Mouse (Mus musculus) embryonic facial prominence, embryonic 12.5 days (tissue): ENCODE results near the gene Ptprt. TPM values are rescaled to one million over a fixed set of nuclear protein-coding genes. Genes with fewer than 3 reads are reported as not detected.

ENCODE experiments used
- ATAC-seq: fragments of 200-750 bp; cut with Nextera tagmentation; 2 replicates; pipeline ENCODE4 v1.8.0; 2017; ENCODE audit not compliant: insufficient number of reproducible peaks, insufficient read depth, low FRiP score, low TSS enrichment
- H3K27ac ChIP-seq: fragments of 300-500 bp; sonication (generic); 2 replicates; pipeline ENCODE4 v1.5.1; 2016; ENCODE audit warnings: mild to moderate bottlenecking
- H3K27me3 ChIP-seq: fragments of 300-500 bp; sonication (generic); 2 replicates; pipeline ENCODE4 v1.6.1; 2016; ENCODE audit warnings: mild to moderate bottlenecking, moderate library complexity
- H3K36me3 ChIP-seq: fragments of 300-500 bp; sonication (generic); 2 replicates; pipeline ENCODE4 v1.6.1; 2016; ENCODE audit warnings: mild to moderate bottlenecking
- H3K4me1 ChIP-seq: fragments of 300-500 bp; sonication (generic); 2 replicates; pipeline ENCODE4 v1.6.1; 2016
- H3K4me2 ChIP-seq: fragments of 300-500 bp; sonication (generic); replicated peaks from 2 replicates; pipeline ENCODE4 v1.6.1; 2016; ENCODE audit warnings: mild to moderate bottlenecking, moderate library complexity
- H3K4me3 ChIP-seq: fragments of 300-500 bp; sonication (generic); 2 replicates; pipeline ENCODE4 v1.5.1; 2016; ENCODE audit warnings: mild to moderate bottlenecking
- H3K9ac ChIP-seq: fragments of 300-500 bp; sonication (generic); 2 replicates; pipeline ENCODE4 v1.6.1; 2016; ENCODE audit warnings: mild to moderate bottlenecking, moderate library complexity
- H3K9me3 ChIP-seq: fragments of 300-500 bp; sonication (generic); 2 replicates; pipeline ENCODE4 v1.6.1; 2016; ENCODE audit warnings: mild to moderate bottlenecking, moderate library complexity
- WGBS: fragments of 180-500 bp; shearing (Covaris S2); methylation state at CpG from one replicate; pipeline ENCODE4 v1.1.7; 2016; 5-methylcytosine and 5-hydroxymethylcytosine counted together
- polyA plus RNA-seq: library from polyadenylated mRNA; unstranded; fragments of >200 nt; fragmentation: Nextera tagmentation; extraction: Ambion mirVana; gene quantifications from 2 replicates; pipeline ENCODE4 v1.2.1, GENCODE M21; 2016

Ptprt gene
- polyA plus RNA-seq, 1 experiment from 2014 or later, result 1.3 TPM

DNA sequence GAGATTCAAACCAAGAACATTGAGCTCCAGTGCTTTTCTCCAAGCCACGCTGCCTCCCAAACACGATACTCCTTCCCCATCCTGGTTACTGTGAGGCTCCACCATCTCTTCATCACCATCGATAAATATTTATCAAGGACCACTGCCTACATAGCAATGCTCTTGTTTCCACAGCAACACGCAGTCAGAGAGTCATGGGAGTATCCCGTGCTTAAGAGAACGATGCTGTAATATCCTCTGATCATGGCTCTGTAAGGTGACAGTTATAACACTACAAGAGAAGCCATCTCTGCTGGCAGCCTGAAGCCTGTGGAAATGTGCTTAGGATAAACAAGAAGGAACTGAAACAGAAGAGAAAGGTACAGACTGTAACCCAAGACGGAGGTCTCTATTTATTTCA lies 3.4 kb downstream of the Ptprt start:
- no peak for ATAC-seq
- Histone ChIP-seq H3K9ac (no peak overlapping the region), H3K4me3 (no peak overlapping the region), H3K27ac (no peak overlapping the region), H3K9me3 (no peaks in the 10 kb centered on the region), H3K36me3 (no peaks in the 10 kb centered on the region), H3K4me1 (peaks cover 3% of the 10 kb centered on the region), H3K4me2 (no peak overlapping the region), H3K27me3 (peaks cover 55% of the 10 kb centered on the region)
- 66% methylated on average over 7 of the region's 7 CpGs for WGBS

DNA sequence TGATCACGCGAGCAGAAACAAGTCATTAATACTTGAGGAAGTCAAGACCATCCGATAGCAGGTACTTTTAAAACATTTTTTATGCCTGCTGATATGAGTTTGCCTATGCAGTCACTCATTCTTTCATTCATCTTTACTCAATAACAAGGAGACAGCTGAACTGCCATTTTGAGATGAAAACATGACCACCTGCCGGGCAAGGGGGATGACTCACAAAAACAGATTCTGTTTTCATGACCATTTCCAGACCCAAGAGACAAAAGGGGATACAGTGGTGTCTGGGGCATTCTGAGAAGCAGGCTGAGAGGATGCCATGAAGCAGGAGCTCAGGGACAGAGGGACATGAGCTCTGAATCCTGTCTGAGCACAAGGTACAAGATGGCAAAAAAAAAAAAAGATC lies 6.5 kb downstream of the Ptprt start:
- Histone ChIP-seq H3K36me3 (no peaks in the 10 kb centered on the region), H3K9me3 (no peaks in the 10 kb centered on the region), H3K27ac (no peak overlapping the region), H3K4me3 (no peak overlapping the region), H3K27me3 (peaks cover 23% of the 10 kb centered on the region), H3K4me2 (no peak overlapping the region), H3K9ac (no peak overlapping the region), H3K4me1 (no peaks in the 10 kb centered on the region)
- ATAC-seq, result no peak
- WGBS, result 85% methylated on average over 4 of the region's 4 CpGs

DNA sequence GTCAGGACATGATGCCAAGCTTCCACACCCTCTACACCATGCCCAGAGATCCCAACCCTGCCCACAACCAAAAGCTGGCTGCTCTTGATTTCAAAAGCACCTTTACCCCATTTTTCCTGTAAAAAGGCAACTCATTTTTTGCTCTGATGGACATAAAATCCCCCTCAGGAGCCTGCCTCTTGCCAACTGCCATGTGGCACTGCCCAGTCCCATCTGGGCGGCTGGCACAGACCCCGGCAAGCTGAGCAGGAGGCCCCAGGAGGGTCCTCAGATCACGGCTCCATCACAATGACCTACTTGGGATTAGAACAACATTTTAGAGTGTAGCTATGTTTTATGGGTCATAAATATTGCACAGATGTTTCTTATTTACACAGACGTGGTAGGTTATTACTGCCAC lies 22.3 kb downstream of the Ptprt start:
- no peaks in the 10 kb centered on the region for H3K36me3 ChIP-seq
- no peak overlapping the region for H3K9ac ChIP-seq
- no peaks in the 10 kb centered on the region for H3K27me3 ChIP-seq
- ATAC-seq, result no peak
- WGBS, result 55% methylated on average over 4 of the region's 4 CpGs
- no peak overlapping the region for H3K27ac ChIP-seq
- no peak overlapping the region for H3K4me2 ChIP-seq
- H3K4me3 ChIP-seq, result no peak overlapping the region
- no peaks in the 10 kb centered on the region for H3K9me3 ChIP-seq
- H3K4me1 ChIP-seq, result peaks cover 7% of the 10 kb centered on the region; the same call in 1 of the 2 replicates

DNA sequence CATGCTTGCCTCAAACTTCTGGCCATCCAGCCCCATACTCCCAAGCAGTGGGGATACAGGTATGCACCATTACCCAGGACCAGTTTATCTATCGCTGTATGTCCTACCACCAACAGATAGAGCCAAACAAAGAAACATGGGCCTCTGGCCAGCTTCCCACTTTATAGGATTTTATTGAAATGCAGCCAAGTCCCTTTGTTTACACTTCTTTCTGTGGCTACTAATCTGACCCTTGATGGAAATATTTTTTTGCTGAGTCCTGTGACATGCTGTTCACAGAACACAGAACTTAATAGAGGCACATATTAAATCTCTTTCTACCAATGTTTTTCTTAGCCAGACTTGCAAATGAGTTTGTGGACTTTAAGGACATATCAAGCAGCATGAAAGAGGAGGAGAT lies 23.4 kb downstream of the Ptprt start:
- H3K9me3 ChIP-seq, result no peaks in the 10 kb centered on the region
- no peaks in the 10 kb centered on the region for H3K27me3 ChIP-seq
- H3K4me2 ChIP-seq, result no peak overlapping the region
- no peak for ATAC-seq
- no peak overlapping the region for H3K27ac ChIP-seq
- 86% methylated on average over 1 of the region's 1 CpGs for WGBS
- no peaks in the 10 kb centered on the region for H3K36me3 ChIP-seq
- no peak overlapping the region for H3K4me3 ChIP-seq
- H3K9ac ChIP-seq, result no peak overlapping the region
- H3K4me1 ChIP-seq, result peaks cover 7% of the 10 kb centered on the region; the same call in 1 of the 2 replicates

DNA sequence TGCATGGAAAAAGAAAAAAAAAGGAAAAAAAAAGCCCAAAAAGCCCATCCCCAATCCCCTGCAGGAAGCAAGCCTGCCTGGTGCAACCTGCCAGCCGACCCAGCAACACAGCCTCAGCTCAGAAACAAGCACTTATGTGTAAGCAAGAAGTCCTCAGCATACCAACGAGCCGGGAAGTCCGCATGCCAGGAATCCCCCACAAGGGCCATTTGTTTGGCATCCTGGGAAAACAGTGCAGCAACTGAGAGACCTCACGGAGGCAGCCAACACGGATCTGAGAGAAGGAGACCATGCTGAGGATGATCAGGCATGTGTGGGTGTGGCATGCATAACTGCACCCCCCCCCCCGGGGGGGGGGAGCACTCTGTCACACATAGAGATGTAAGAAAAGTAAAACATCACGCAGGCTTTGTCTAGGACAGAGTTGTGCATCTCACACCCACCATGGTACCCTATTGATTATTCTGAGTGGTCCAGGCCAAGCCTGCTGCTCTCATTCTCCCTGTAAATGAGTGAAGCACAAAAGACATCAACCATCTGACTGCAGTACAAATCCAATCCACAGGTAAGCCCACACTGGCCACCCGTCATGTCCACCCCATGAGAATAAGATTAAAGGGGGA lies 24.4 kb downstream of the Ptprt start:
- Histone ChIP-seq H3K9ac (no peak overlapping the region), H3K4me2 (no peak overlapping the region), H3K9me3 (no peaks in the 10 kb centered on the region), H3K4me1 (peaks cover 7% of the 10 kb centered on the region; the same call in 1 of the 2 replicates), H3K36me3 (no peaks in the 10 kb centered on the region), H3K27ac (no peak overlapping the region), H3K4me3 (no peak overlapping the region), H3K27me3 (no peaks in the 10 kb centered on the region)
- ATAC-seq, result no peak
- WGBS, result 23% methylated on average over 9 of the region's 9 CpGs

DNA sequence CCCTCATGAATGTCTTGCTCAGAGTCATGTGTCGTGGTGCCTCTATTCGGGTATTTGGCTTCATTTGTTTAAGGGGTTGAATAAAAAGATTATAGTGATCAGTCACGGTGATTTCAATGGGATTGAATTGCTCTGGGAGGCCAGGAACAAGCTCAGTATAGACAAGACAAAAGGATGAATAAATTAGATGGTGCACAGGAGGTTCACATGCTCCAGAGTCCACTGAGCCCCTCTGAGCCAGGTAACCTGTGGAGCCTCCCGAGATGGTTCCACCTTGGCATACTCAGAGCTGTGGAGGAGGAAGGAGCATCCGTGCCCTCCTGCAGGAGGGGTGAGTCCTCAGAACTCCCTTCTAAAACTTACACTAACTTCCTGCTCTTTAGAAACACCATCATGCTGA lies 26.0 kb downstream of the Ptprt start:
- Histone ChIP-seq H3K4me3 (no peak overlapping the region), H3K27me3 (no peaks in the 10 kb centered on the region), H3K4me1 (peaks cover 7% of the 10 kb centered on the region; the same call in 1 of the 2 replicates), H3K4me2 (no peak overlapping the region), H3K36me3 (no peaks in the 10 kb centered on the region), H3K27ac (no peak overlapping the region), H3K9me3 (no peaks in the 10 kb centered on the region), H3K9ac (no peak overlapping the region)
- WGBS, result 57% methylated on average over 5 of the region's 5 CpGs
- no peak for ATAC-seq

DNA sequence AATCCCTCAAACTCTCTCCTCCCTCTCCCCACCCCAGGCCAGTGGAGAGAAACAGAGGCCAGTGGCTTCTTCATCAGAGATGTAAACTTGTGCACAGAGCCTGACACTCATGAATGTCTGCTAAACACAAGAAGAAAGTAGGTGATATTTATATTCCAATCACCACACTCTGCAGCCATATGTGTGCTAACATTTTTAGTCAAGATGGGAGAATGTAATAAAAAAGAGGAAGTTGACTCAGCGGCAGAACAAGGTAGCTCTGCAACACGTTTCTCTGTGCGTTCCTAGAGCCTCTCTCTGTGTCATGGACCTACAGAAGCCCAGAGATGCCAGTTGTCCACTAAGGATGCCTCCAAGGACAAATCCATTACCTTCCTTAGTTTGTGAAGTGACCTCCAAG lies 34.9 kb downstream of the Ptprt start:
- WGBS, result 91% methylated on average over 3 of the region's 3 CpGs
- Histone ChIP-seq H3K9me3 (no peaks in the 10 kb centered on the region), H3K36me3 (no peaks in the 10 kb centered on the region), H3K27me3 (no peaks in the 10 kb centered on the region), H3K4me3 (no peak overlapping the region), H3K4me2 (no peak overlapping the region), H3K27ac (no peak overlapping the region), H3K9ac (no peak overlapping the region), H3K4me1 (no peaks in the 10 kb centered on the region)
- ATAC-seq, result no peak

DNA sequence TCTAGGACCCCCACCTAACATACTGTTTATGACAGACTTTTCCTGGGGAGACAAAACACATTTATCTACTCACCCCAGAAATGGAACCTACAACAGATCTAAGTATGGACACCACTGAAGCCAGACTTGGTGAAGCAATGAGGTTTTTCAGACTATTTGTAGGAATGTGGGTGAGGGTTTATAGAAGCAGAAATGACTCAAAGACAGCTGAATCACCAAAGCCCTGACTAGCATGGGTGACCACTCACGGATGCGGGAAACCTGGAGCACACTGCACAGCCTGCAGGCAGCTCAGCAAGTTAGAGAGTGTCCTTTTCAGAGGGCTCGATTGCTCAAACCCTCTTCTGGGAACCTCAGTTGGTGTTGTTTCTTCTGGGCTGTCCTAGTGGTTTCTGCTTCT lies 36.2 kb downstream of the Ptprt start:
- no peak overlapping the region for H3K27ac ChIP-seq
- no peaks in the 10 kb centered on the region for H3K36me3 ChIP-seq
- 91% methylated on average over 3 of the region's 3 CpGs for WGBS
- H3K9ac ChIP-seq, result no peak overlapping the region
- no peak overlapping the region for H3K4me2 ChIP-seq
- no peaks in the 10 kb centered on the region for H3K9me3 ChIP-seq
- H3K27me3 ChIP-seq, result no peaks in the 10 kb centered on the region
- no peaks in the 10 kb centered on the region for H3K4me1 ChIP-seq
- H3K4me3 ChIP-seq, result no peak overlapping the region
- no peak for ATAC-seq

DNA sequence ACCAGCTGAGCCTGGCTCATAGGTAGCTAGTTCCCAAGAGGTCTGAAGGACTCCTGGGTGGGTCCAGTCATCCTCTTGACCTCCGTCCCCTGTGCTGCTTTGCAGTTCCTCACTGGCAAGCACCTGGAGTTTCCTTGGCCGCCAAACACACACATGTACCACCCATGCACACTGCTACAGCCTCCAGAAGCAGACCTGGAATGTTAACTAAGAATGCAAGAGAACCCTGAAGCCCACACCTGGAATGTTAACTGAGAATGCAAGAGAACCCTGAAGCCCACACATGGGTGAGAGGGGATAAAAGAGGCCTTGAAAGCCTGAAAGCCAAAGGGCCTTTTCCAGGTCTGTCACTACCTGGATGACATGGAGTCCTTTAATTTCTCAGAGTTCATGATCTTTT lies 46.7 kb downstream of the Ptprt start:
- 89% methylated on average over 2 of the region's 2 CpGs for WGBS
- H3K9me3 ChIP-seq, result no peaks in the 10 kb centered on the region
- no peak overlapping the region for H3K9ac ChIP-seq
- no peaks in the 10 kb centered on the region for H3K4me1 ChIP-seq
- no peaks in the 10 kb centered on the region for H3K27me3 ChIP-seq
- H3K4me3 ChIP-seq, result no peak overlapping the region
- H3K36me3 ChIP-seq, result no peaks in the 10 kb centered on the region
- no peak overlapping the region for H3K4me2 ChIP-seq
- H3K27ac ChIP-seq, result no peak overlapping the region
- no peak for ATAC-seq

DNA sequence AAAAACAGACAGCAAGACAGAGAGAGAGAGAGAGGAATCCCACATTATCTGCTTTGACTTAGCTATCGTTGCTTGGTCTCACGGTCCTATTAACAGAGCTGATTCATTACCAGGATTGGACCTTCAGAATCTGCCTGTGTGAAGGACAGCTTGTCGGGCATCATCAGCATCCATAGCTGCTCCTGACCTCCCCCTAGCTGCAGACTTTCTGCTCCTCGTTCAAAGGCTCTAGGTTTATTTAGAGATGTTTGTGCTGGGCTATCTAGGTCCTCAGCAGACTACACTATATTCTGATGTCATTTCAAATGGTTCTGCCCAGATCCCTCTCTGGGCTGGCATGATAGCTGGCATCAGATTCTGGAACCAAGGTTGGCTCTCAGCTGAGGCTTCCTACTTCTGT lies 47.5 kb downstream of the Ptprt start:
- 71% methylated on average over 4 of the region's 4 CpGs for WGBS
- no peak overlapping the region for H3K4me2 ChIP-seq
- no peaks in the 10 kb centered on the region for H3K36me3 ChIP-seq
- H3K4me3 ChIP-seq, result no peak overlapping the region
- no peaks in the 10 kb centered on the region for H3K9me3 ChIP-seq
- H3K9ac ChIP-seq, result no peak overlapping the region
- ATAC-seq, result no peak
- no peaks in the 10 kb centered on the region for H3K4me1 ChIP-seq
- H3K27ac ChIP-seq, result no peak overlapping the region
- no peaks in the 10 kb centered on the region for H3K27me3 ChIP-seq

DNA sequence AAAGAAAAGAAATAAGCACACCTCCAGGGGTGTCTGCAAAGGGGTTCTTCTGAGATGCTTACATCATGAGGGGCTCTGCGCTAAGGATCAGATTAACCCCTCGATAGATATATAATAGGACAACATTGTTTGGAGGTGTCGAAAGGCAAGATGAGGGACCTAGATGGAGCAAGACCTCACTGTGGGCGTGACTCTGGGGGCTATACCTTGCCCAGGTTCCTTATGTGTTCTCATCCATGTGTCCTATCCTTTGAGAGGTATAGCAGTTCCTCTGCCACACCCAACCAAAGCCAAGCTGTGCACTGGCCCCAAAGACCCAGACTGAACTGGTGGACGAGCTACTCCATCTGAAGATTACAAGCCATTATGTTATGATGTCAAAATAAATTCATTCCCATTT lies 58.2 kb downstream of the Ptprt start:
- Histone ChIP-seq H3K9ac (no peak overlapping the region), H3K27ac (no peak overlapping the region), H3K36me3 (no peaks in the 10 kb centered on the region), H3K9me3 (no peaks in the 10 kb centered on the region), H3K4me3 (no peak overlapping the region), H3K4me1 (no peaks in the 10 kb centered on the region), H3K4me2 (no peak overlapping the region), H3K27me3 (no peaks in the 10 kb centered on the region; the same call in 1 of the 2 replicates)
- no peak for ATAC-seq
- WGBS, result 90% methylated on average over 5 of the region's 5 CpGs

DNA sequence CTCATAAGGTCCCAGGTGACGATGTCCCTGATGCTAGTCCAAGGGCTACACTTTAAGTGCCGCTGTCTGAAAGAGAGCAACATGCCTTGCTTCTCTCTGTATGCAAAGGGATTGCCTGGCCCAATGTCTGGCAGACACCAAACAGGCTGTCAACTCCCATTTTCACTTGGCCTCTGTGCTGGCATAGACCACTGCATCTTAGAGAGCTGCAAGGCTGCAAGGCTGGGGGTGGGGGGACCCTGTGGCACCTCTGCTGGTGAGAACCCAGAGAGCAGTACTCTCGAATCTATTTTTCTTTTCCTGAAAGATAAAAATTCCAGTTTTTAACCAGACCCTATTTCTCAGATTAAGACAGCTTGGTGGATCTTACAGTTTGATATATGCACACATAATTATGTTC lies 69.6 kb downstream of the Ptprt start:
- Histone ChIP-seq H3K4me1 (no peaks in the 10 kb centered on the region), H3K9ac (no peak overlapping the region), H3K36me3 (no peaks in the 10 kb centered on the region), H3K4me2 (no peak overlapping the region), H3K4me3 (no peak overlapping the region), H3K27me3 (no peaks in the 10 kb centered on the region), H3K27ac (no peak overlapping the region), H3K9me3 (no peaks in the 10 kb centered on the region)
- ATAC-seq, result no peak
- WGBS, result 85% methylated on average over 3 of the region's 3 CpGs

DNA sequence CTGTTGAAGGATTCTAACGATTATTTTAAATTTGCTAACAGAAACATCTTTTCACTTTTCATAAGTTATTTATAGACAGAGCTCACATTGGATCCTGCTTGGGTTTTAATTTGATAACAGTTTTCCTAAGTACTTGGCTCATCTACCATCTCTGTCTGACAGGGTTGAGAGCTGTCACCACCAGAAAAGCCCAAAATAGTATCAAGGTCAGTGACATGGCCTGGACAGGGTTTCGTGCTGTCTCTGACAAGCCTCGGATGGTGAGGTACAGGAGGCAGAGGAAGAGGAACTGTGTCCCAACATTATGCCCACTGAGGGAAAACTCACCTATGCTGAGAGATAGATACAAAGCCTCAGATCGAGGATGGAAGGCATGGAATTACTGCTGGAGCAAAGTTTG lies 79.3 kb downstream of the Ptprt start:
- ATAC-seq, result no peak
- Histone ChIP-seq H3K4me1 (no peaks in the 10 kb centered on the region), H3K36me3 (no peaks in the 10 kb centered on the region), H3K27me3 (no peaks in the 10 kb centered on the region), H3K9ac (no peak overlapping the region), H3K9me3 (no peaks in the 10 kb centered on the region), H3K4me3 (no peak overlapping the region), H3K4me2 (no peak overlapping the region), H3K27ac (no peak overlapping the region)
- WGBS, result 70% methylated on average over 4 of the region's 4 CpGs
